Mouse (Mus musculus) megakaryocyte, embryonic 14.5 days (primary cell): ENCODE measurements around the gene Dapk2.

Source experiments
- FLI1 ChIP-seq: IDR thresholded peaks from 2 replicates; pipeline ENCODE4 v1.6.1; 2012; ENCODE audit warnings: low read length, inconsistent platforms, mixed read lengths
- GATA1 ChIP-seq: IDR thresholded peaks from 3 replicates; pipeline ENCODE4 v1.6.1; 2012; ENCODE audit warnings: mixed read lengths, low read length, inconsistent platforms, borderline replicate concordance

- TF ChIP-seq GATA1 (no peak), FLI1 (no peak)
Measured at GRCm38 (mm10) chr9:66307341-66307740, 149.3 kb downstream of the Dapk2 start.
